Mouse (Mus musculus): ENCODE measurements around the gene Junb.

- no peak for TF ChIP-seq CTCF (conservative IDR thresholded peaks at IDR 0.05; ENCODE audit: low read length)
- TF ChIP-seq POU5F1 (IDR thresholded peaks at IDR 0.05; ENCODE audit: borderline replicate concordance, low read length) = no peak
- no peak for TF ChIP-seq NANOG (IDR thresholded peaks at IDR 0.05; ENCODE audit: borderline replicate concordance, low read length)
Observed at GRCm38 (mm10) chr8:85027516-85027855, 49.0 kb upstream of the Junb start.

Data from E14TG2a.4 (cell line).